Mouse (Mus musculus) CD4-positive, CD25-positive, alpha-beta regulatory T cell, adult 9 weeks (primary cell): ENCODE measurements around the gene Creb3. TPM values are rescaled to one million over a fixed set of nuclear protein-coding genes. Genes with fewer than 3 reads are reported as not detected.

Experiments used
- polyA plus RNA-seq: library from polyadenylated mRNA; unstranded; fragments of 100-300 nt; shearing (Covaris generic); gene quantifications from one replicate; pipeline ENCODE4 v1.2.1, GENCODE M21; 2017

The Creb3 gene
- polyA plus RNA-seq = 99.6 TPM

DNA sequence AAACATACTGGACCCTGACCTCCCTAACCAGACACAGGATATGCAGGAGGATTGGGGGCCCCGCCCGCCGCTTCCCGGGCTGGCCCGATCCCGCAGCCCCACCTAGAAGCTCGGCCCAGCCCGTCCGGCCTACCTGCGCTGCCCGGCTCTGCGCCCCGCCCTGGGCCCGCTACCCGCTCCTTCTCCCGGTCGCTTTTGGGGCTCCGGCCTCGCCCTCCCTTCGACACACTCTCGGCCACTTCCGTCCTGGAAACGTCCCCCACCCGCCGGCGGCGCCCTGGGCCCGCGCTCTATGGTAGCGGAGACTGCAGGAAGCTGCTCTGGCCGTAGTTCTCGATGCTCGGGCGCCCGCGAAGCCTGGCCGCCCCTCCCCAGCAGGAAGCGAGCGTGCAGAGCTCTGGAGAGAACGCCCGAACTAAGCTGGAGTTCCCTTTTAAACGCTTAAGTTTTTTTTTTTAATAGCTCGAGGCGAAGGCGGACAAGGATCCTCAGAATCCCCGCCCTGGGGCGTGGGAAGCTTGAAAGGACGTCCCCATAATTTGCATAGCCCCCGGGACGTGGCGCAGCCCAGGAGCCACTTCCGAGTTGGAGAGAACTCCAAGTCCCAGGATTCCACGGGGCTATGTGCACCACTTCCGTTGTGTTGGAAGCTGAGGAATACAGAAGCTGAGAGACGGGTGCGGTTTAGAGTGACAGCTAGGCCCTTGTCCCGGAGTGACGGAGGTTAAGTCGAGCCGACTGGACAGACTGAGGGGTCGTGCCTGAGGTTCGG, at the start of gene Creb3, which contains the start of gene Tln1:
Gene Creb3 (plus strand): TSS at position 336 of the 772 bp plus-strand sequence.
Gene Tln1 (minus strand): TSS at position 695 of the 772 bp plus-strand sequence.

DNA sequence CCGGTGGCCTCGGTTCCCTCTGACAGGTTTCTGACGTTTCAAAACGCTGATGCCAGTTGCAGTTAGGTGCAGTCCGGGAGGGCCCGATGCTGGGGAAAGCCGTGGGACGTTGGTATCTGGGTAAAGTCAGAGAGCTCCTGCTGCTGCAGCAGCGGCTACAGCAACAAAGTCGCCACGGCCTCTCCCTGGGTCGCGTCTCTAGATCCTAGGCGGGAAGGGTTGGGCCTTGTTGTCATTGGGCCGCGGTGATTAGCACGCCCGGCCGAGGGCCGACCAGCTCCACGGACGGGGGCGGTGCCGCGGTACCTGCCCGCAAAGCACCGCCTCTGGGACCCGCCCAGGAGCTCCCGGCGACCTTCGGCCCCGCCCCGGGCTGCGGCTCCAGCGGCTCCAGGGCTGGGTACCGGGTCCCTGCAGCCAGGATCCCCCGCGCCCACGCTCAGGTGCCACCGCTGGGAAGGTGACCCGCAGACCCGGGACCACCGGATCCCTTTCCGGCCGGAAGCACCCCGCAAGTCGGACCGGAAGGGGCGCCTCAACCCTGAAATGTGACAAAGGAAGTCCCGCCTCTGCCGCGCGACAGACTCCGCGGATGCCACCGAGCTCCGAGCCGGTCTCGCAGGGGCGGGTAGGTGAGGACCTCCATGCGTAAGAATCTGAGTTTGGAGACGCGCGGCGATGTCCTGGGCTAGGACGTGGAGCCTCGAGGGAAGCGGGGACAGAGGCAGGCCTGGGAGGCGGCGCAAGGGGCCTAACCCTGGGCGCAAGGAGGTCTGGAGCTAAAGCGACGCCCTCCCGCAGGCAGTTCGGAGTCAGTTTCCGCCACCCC, 16.5 kb downstream of the Creb3 start, which contains the start of the genes Rgp1 and Gba2:
Gene Rgp1 (plus strand): TSS at position 340 of the 829 bp plus-strand sequence.
Gene Gba2 (minus strand): TSS at position 498 of the 829 bp plus-strand sequence.

DNA sequence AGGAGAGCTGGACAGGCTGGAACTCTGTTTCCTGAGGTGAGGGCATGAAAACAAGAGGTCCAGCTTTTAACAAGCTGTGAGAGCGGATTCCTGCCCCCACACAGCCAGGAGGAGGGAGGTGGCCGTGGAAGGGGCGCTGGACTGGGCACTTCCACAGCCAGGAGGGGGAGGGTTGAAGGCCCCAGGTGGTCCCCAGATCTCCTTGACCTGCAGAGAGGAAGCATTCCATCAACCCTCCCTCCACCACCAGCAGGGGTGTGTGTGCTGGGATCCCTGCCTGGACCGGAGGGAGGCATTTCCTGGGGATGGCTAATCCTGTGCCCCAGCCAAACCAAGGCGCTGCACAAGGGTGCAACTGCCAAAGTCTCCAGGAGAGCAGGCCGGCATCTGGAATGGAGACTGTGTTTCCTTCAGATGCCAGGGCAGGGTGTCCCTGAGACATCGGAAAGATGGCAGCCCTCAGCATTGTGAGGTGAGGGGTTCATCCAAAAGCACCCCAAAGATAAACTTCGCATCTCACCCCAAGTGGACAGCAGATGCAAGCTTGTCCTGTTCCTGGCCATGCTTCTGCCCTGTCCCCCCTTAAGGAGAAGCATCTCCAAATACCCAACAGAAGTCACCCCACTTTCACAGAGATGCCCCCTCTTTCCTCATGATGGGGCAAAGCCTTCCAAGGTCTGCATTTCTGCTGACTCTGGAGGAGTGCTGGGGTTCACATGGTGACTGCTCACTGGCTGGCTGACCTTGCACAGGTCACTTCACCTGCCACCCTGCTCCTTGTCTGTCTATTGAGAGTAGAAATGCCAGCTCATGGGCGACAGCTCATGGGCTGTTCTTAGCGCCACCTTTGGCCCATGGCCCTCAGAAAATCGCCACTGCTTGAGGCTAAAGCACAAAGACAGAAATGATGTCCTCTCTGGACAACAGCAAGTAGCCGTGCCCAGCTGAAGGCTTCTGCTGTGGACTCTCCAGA, 22.6 kb downstream of the Creb3 start, which contains the start of gene Msmp:
Gene Msmp (minus strand): TSS at position 51 of the 973 bp plus-strand sequence.

Other genes starting within 250 kb of the Creb3 start
- gene Rusc2, start 180.4 kb upstream of the Creb3 start, polyA plus RNA-seq = not detected
- gene Fam166b, start 133.2 kb upstream of the Creb3 start, polyA plus RNA-seq = not detected
- 0.91 TPM for gene Tesk1, start 120.4 kb upstream of the Creb3 start, polyA plus RNA-seq
- gene Cd72, start 107.7 kb upstream of the Creb3 start, polyA plus RNA-seq = 65.7 TPM
- 209 TPM for gene Sit1, start 78.6 kb upstream of the Creb3 start, polyA plus RNA-seq
- gene Ccdc107, start 69.4 kb upstream of the Creb3 start, polyA plus RNA-seq = 87.3 TPM
- 5.8 TPM for gene Arhgef39, start 62.6 kb upstream of the Creb3 start, polyA plus RNA-seq
- gene Car9, start 55.4 kb upstream of the Creb3 start, polyA plus RNA-seq = 1.0 TPM
- not detected for gene Tpm2, start 38.6 kb upstream of the Creb3 start, polyA plus RNA-seq
- 315 TPM for gene Tln1, start 359 bp downstream of the Creb3 start, polyA plus RNA-seq
- gene Rgp1, start 16.4 kb downstream of the Creb3 start, polyA plus RNA-seq = 32.3 TPM
- gene Gba2, start 16.5 kb downstream of the Creb3 start, polyA plus RNA-seq = 20.9 TPM
- gene Msmp, start 22.2 kb downstream of the Creb3 start, polyA plus RNA-seq = 3.6 TPM
- not detected for gene Npr2, start 69.6 kb downstream of the Creb3 start, polyA plus RNA-seq
- 0.32 TPM for gene Spag8, start 91.3 kb downstream of the Creb3 start, polyA plus RNA-seq
- 79.5 TPM for gene Hint2, start 94.1 kb downstream of the Creb3 start, polyA plus RNA-seq
- 0.99 TPM for gene Tmem8b, start 106.6 kb downstream of the Creb3 start, polyA plus RNA-seq
- 1.7 TPM for gene Fam221b, start 106.8 kb downstream of the Creb3 start, polyA plus RNA-seq
- gene Olfr70, start 138.5 kb downstream of the Creb3 start, polyA plus RNA-seq = not detected
- gene Olfr71, start 147.9 kb downstream of the Creb3 start, polyA plus RNA-seq = not detected
- not detected for gene Hrct1, start 164.9 kb downstream of the Creb3 start, polyA plus RNA-seq
- gene Spaar, start 167.7 kb downstream of the Creb3 start, polyA plus RNA-seq = not detected
- gene Olfr159, start 208.7 kb downstream of the Creb3 start, polyA plus RNA-seq = not detected